Mouse (Mus musculus): ENCODE measurements around the gene Chchd6. TPM values are rescaled to one million over a fixed set of nuclear protein-coding genes. Genes with fewer than 3 reads are reported as not detected.
A peak's percentile ranks its signal among the peaks of the same experiment; 100 is the strongest.

Gene Chchd6
- 9.1 and 11.4 TPM in 2 replicates for polyA plus RNA-seq (2012; rRNA removed)

DNA sequence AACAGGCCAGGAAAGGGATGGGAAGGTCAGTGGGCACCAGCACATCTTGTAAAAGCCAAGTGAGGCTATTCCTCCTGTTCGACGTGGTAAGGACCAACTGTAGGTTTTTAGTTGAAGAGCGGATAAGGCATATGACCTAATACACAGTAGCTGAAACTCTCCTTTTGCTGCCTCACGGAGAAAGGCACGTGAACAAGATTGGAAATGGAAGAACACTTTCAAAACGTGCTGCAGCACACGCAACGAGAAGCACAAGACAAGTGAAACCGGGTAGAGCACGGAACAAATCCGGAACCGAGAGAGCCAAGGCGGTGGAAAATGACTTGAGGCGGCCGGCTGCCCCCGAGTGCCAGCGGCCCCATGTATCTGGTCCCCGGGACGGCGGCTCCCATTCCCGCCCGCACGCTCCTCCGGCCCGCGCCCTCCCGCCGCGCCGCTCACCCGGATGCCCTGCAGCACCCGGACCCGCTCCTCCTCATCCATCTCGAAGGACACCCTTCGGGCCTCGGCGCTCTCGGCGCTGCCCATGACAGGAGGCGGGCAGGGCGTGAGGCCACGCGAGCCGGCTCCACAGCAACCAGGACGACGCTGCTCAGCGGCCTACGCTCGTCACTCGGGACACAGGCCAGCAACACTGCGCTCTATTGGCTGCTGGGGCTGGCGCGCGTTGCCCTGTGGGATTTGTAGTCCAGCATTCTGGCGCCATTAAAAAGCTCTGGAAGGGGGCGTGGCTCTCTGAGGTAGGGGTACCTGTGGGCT lies at the start of gene Chchd6:
TSS of gene Chchd6 (minus strand) at position 635 of the 759 bp plus-strand sequence.
- TF ChIP-seq CTCF (IDR thresholded peaks at IDR 0.05; ENCODE audit: extremely low read depth, insufficient read length, insufficient replicate concordance, low read depth, low read length): no peak
- no peak for TF ChIP-seq POLR2A (IDR thresholded peaks at IDR 0.05; ENCODE audit: low read depth, low read length)
- peak within 1 kb of the TSS; percentile 76 for H3K4me3 ChIP-seq (ENCODE audit: low read depth, low read length)
- no peak within 1 kb of the TSS for H3K27ac ChIP-seq (ENCODE audit: insufficient read depth, low read depth, low read length)
- no peaks in the 10 kb centered on the region for H3K36me3 ChIP-seq (ENCODE audit: control insufficient read depth, insufficient read depth, low read length)
- no peaks in the 10 kb centered on the region; the same call in none of the 2 replicates for H3K4me1 ChIP-seq (ENCODE audit: control insufficient read depth, insufficient read depth, insufficient read length, low read length)
- under 1% methylated on average over 56 of the region's 56 CpGs for WGBS
- no peaks in the 10 kb centered on the region for H3K27me3 ChIP-seq (ENCODE audit: control insufficient read depth, insufficient read depth, low read length)

DNA sequence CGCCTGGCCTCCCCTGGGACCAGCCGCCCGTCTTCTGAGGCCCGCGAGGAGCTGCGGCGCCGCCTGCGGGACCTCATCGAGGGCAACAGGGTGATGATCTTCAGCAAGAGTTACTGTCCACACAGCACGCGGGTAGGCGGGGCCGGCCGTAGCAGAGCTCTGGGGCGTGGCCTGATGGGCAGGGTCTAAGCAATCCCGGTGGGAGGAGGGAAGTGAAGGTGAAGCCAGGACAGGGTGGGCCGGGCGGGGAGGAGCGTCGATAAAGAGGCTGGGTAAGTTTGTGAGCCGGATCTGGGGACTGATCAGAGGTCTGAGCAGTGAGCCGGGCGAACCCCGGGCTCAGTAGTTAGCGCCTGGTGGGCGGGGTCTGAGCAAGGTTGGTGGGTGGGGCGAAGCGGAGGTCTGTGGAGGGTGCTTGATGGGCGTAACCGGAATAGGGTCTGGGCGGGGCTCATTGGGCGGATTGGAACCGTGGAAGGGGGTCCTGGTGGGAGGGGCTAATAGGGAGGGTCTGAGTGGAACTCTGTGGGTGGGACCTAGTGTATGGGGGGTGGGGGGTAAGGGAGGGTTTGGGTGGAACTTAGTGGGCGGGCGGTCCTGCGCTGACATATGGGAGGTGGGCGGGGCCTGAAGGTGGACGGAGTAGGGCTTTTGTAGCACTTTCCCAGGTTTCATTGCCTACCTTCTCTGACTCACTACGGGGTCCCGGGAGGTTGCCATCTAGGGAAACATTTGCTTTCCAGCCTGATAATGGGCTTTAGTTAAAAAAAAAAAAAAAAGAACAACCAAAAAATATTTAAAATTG lies 49.0 kb upstream of the Chchd6 start:
- TF ChIP-seq POLR2A (IDR thresholded peaks at IDR 0.05; ENCODE audit: low read depth, low read length) (peak; percentile 5; the same call in 1 of the 2 replicates), CTCF (IDR thresholded peaks at IDR 0.05; ENCODE audit: extremely low read depth, insufficient read length, insufficient replicate concordance, low read depth, low read length) (no peak)
- WGBS: under 1% methylated on average over 41 of the region's 41 CpGs
- Histone ChIP-seq H3K27me3 (ENCODE audit: control insufficient read depth, insufficient read depth, low read length) (no peaks in the 10 kb centered on the region), H3K4me3 (ENCODE audit: low read depth, low read length) (peak overlapping the region; percentile 79), H3K36me3 (ENCODE audit: control insufficient read depth, insufficient read depth, low read length) (no peaks in the 10 kb centered on the region), H3K27ac (ENCODE audit: insufficient read depth, low read depth, low read length) (peak overlapping the region; percentile 73), H3K4me1 (ENCODE audit: control insufficient read depth, insufficient read depth, insufficient read length, low read length) (peaks cover 2% of the 10 kb centered on the region; the same call in 1 of the 2 replicates)

DNA sequence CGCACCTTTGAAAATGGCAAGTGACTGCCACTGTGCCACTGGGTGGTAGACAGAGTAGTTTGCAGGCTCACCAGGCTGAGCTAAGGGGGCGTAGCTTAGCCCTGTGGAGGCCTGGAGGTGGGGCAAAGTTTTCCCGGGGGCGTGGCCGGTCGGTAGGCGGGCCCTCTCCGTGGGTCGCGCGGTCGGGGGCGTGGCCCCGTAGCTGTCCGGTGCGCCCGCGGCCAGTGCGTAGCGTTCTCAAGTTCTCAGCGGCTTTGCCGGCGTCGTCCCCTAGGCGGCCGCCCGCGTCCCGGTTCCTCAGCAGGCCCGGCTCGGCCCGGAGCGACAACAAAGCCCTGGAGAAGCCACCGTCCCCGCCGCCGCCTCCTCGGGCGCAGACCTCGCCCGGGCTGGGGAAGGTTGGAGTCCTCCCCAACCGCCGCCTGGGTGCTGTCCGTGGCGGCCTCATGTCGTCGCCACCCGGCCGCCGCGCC lies 48.4 kb upstream of the Chchd6 start, which contains the start of gene Txnrd3:
TSS of gene Txnrd3 (plus strand) at position 191 of the 473 bp plus-strand sequence.
- TF ChIP-seq POLR2A (IDR thresholded peaks at IDR 0.05; ENCODE audit: low read depth, low read length) (0 out of 2 replicates have a peak, but pooled peaks have one; percentile 1), CTCF (IDR thresholded peaks at IDR 0.05; ENCODE audit: extremely low read depth, insufficient read length, insufficient replicate concordance, low read depth, low read length) (no peak)
- H3K4me1 ChIP-seq (ENCODE audit: control insufficient read depth, insufficient read depth, insufficient read length, low read length): peaks cover 2% of the 10 kb centered on the region; the same call in 1 of the 2 replicates
- peak within 1 kb of the TSS; percentile 73 for H3K27ac ChIP-seq (ENCODE audit: insufficient read depth, low read depth, low read length)
- under 1% methylated on average over 51 of the region's 51 CpGs for WGBS
- no peaks in the 10 kb centered on the region for H3K36me3 ChIP-seq (ENCODE audit: control insufficient read depth, insufficient read depth, low read length)
- H3K4me3 ChIP-seq (ENCODE audit: low read depth, low read length): peak within 1 kb of the TSS; percentile 79
- no peaks in the 10 kb centered on the region for H3K27me3 ChIP-seq (ENCODE audit: control insufficient read depth, insufficient read depth, low read length)

DNA sequence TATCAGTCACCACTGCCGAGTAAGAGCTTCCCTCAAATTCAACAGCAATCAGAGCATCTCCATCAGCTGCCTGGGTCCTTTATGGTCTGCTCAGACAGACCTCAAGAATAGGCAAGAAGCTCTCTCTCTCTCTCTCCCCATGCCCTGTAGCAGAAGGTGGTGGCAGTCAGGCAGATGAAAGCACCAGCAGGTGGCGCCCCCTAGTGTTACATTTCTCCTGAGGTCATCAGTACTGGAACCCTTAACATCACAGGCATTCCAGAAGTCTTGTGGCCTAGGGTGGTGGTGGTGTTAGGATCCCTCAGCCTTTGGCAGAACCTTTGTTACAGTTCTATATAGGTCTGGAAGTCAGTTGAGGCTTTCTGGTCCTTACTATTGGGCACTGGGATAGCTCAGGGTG lies 43.6 kb upstream of the Chchd6 start:
- Histone ChIP-seq H3K36me3 (ENCODE audit: control insufficient read depth, insufficient read depth, low read length) (no peaks in the 10 kb centered on the region), H3K27ac (ENCODE audit: insufficient read depth, low read depth, low read length) (no peak overlapping the region), H3K27me3 (ENCODE audit: control insufficient read depth, insufficient read depth, low read length) (no peaks in the 10 kb centered on the region), H3K4me1 (ENCODE audit: control insufficient read depth, insufficient read depth, insufficient read length, low read length) (peaks cover 2% of the 10 kb centered on the region; the same call in 1 of the 2 replicates), H3K4me3 (ENCODE audit: low read depth, low read length) (no peak overlapping the region)
- TF ChIP-seq POLR2A (IDR thresholded peaks at IDR 0.05; ENCODE audit: low read depth, low read length) (no peak), CTCF (IDR thresholded peaks at IDR 0.05; ENCODE audit: extremely low read depth, insufficient read length, insufficient replicate concordance, low read depth, low read length) (peak; percentile 57; the same call in 1 of the 2 replicates)
- WGBS: 39% methylated on average over 2 of the region's 2 CpGs

DNA sequence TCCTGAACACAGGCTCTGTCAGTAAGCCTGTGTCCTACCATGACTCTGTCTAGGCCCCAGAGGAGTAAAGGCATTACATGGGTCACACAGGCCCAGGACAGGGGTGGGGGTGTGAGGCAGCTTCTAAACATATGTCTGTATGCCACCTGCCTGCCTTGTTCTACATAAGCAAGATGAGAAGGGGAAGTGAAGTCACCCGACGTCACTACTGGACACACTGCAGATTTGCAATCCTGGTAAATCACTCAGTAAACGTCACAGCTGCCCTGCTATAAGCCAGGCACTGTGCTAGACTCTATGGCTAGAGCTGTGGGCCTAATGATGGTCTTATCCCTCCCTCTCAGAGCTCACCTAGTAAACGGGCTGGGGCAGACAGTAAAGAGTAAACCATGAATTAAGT lies 42.5 kb upstream of the Chchd6 start:
- H3K27ac ChIP-seq (ENCODE audit: insufficient read depth, low read depth, low read length): no peak overlapping the region
- TF ChIP-seq CTCF (IDR thresholded peaks at IDR 0.05; ENCODE audit: extremely low read depth, insufficient read length, insufficient replicate concordance, low read depth, low read length) (no peak), POLR2A (IDR thresholded peaks at IDR 0.05; ENCODE audit: low read depth, low read length) (no peak)
- H3K4me3 ChIP-seq (ENCODE audit: low read depth, low read length): no peak overlapping the region
- no peaks in the 10 kb centered on the region for H3K36me3 ChIP-seq (ENCODE audit: control insufficient read depth, insufficient read depth, low read length)
- WGBS: 74% methylated on average over 4 of the region's 4 CpGs
- H3K27me3 ChIP-seq (ENCODE audit: control insufficient read depth, insufficient read depth, low read length): no peaks in the 10 kb centered on the region
- H3K4me1 ChIP-seq (ENCODE audit: control insufficient read depth, insufficient read depth, insufficient read length, low read length): no peaks in the 10 kb centered on the region

DNA sequence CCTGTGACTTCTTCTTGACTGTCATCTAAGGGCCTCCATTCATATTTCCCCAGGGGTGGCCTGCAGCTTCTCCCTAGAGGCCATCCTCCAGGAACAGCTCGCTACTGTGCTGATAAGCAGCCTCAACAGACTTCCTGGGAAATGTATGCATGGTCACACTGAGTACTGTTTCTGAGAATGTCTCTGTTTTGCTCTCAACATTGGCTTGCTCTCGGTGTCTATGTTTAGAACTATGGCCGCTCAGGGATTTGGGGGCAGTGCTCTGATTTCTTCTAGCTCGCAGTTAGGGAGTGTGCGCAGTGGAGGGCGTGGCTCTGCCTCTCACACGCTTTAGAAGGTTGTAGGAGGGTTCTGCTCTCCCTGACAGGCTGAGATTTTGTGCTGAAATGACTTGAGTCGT lies 38.9 kb upstream of the Chchd6 start:
- Histone ChIP-seq H3K4me3 (ENCODE audit: low read depth, low read length) (no peak overlapping the region), H3K4me1 (ENCODE audit: control insufficient read depth, insufficient read depth, insufficient read length, low read length) (0 out of 2 replicates have a peak, but pooled peaks cover 2% of the 10 kb centered on the region), H3K27ac (ENCODE audit: insufficient read depth, low read depth, low read length) (no peak overlapping the region), H3K36me3 (ENCODE audit: control insufficient read depth, insufficient read depth, low read length) (no peaks in the 10 kb centered on the region), H3K27me3 (ENCODE audit: control insufficient read depth, insufficient read depth, low read length) (no peaks in the 10 kb centered on the region)
- TF ChIP-seq CTCF (IDR thresholded peaks at IDR 0.05; ENCODE audit: extremely low read depth, insufficient read length, insufficient replicate concordance, low read depth, low read length): no peak
- no peak for TF ChIP-seq POLR2A (IDR thresholded peaks at IDR 0.05; ENCODE audit: low read depth, low read length)
- WGBS: 28% methylated on average over 8 of the region's 8 CpGs
